Mouse (Mus musculus): Measurements from ENCODE around the gene Isy1. TPM values are rescaled to one million over a fixed set of nuclear protein-coding genes. Genes with fewer than 3 reads are reported as not detected.

Isy1 gene
- polyA plus RNA-seq, 1 experiment: 21.1 TPM

- Histone ChIP-seq H3K36me3 (ENCODE audit: control insufficient read depth, insufficient read depth) (no peaks in the 10 kb centered on the region), H3K4me3 (no peak overlapping the region), H3K27me3 (ENCODE audit: control insufficient read depth, insufficient read depth, insufficient read length) (no peaks in the 10 kb centered on the region), H3K79me2 (ENCODE audit: control insufficient read depth, insufficient read depth) (no peaks in the 10 kb centered on the region), H3K4me2 (ENCODE audit: low read depth) (no peak overlapping the region), H3ac (ENCODE audit: control insufficient read depth, insufficient read length) (no peak overlapping the region)
- TF ChIP-seq MYOG (IDR thresholded peaks at IDR 0.05; ENCODE audit: control insufficient read depth in 1 of 3, insufficient read depth in 1 of 3, insufficient read length in 2 of 3, low read depth in 2 of 3) (no peak), SRF (IDR thresholded peaks at IDR 0.05; ENCODE audit: control insufficient read depth, insufficient read length, low read depth) (no peak), TCF12 (IDR thresholded peaks at IDR 0.05; ENCODE audit: insufficient read depth, poor library complexity, severe bottlenecking) (no peak), MAX (IDR thresholded peaks at IDR 0.05; ENCODE audit: low read depth) (no peak), REST (IDR thresholded peaks at IDR 0.05; ENCODE audit: insufficient read depth, insufficient read length) (no peak), MYOD1 (IDR thresholded peaks at IDR 0.05; ENCODE audit: control insufficient read depth in 1 of 3, insufficient read length in 2 of 3, low read depth in 2 of 3) (no peak), USF1 (IDR thresholded peaks at IDR 0.05; ENCODE audit: low read depth) (no peak), E2F4 (IDR thresholded peaks at IDR 0.05; ENCODE audit: insufficient read depth) (no peak), TCF3 (IDR thresholded peaks at IDR 0.05; ENCODE audit: insufficient read length, low read depth) (no peak), POLR2A (IDR thresholded peaks at IDR 0.05; ENCODE audit: insufficient read length, low read depth) (no peak), CEBPB (IDR thresholded peaks at IDR 0.05; ENCODE audit: insufficient read depth, poor library complexity, severe bottlenecking) (no peak), POLR2AphosphoS2 (IDR thresholded peaks at IDR 0.05; ENCODE audit: insufficient read length, low read depth) (no peak)
Observed at GRCm38 (mm10) chr6:87879628-87880027, 41.0 kb upstream of the Isy1 start.

- TF ChIP-seq POLR2AphosphoS2 (IDR thresholded peaks at IDR 0.05; ENCODE audit: insufficient read length, low read depth): no peak
- TF ChIP-seq CEBPB (IDR thresholded peaks at IDR 0.05; ENCODE audit: insufficient read depth, poor library complexity, severe bottlenecking): no peak
- TF ChIP-seq REST (IDR thresholded peaks at IDR 0.05; ENCODE audit: insufficient read depth, insufficient read length): no peak
- TF ChIP-seq USF1 (IDR thresholded peaks at IDR 0.05; ENCODE audit: low read depth): peak; percentile 30
- TF ChIP-seq MAX (IDR thresholded peaks at IDR 0.05; ENCODE audit: low read depth): no peak
- no peak for TF ChIP-seq POLR2A (IDR thresholded peaks at IDR 0.05; ENCODE audit: insufficient read length, low read depth)
- H3K36me3 ChIP-seq (ENCODE audit: control insufficient read depth, insufficient read depth): no peaks in the 10 kb centered on the region
- no peak overlapping the region for H3K4me3 ChIP-seq
- H3K27me3 ChIP-seq (ENCODE audit: control insufficient read depth, insufficient read depth, insufficient read length): no peaks in the 10 kb centered on the region
- no peaks in the 10 kb centered on the region for H3K79me2 ChIP-seq (ENCODE audit: control insufficient read depth, insufficient read depth)
- H3ac ChIP-seq (ENCODE audit: control insufficient read depth, insufficient read length): no peak overlapping the region
- H3K4me2 ChIP-seq (ENCODE audit: low read depth): no peak overlapping the region
Observed at GRCm38 (mm10) chr6:87879010-87879409, 40.4 kb upstream of the Isy1 start.

GRCm38 (mm10) chr6:87876068-87876643, 37.6 kb upstream of the Isy1 start:
- TF ChIP-seq MYOG (IDR thresholded peaks at IDR 0.05; ENCODE audit: control insufficient read depth in 1 of 3, insufficient read depth in 1 of 3, insufficient read length in 2 of 3, low read depth in 2 of 3): peak; percentile 25 to 66 (median 32)
- TF ChIP-seq SRF (IDR thresholded peaks at IDR 0.05; ENCODE audit: control insufficient read depth, insufficient read length, low read depth): no peak
- TF ChIP-seq MYOD1 (IDR thresholded peaks at IDR 0.05; ENCODE audit: control insufficient read depth in 1 of 3, insufficient read length in 2 of 3, low read depth in 2 of 3): peak in 2 of 3 experiments; percentile 26 to 57
- TF ChIP-seq POLR2AphosphoS2 (IDR thresholded peaks at IDR 0.05; ENCODE audit: insufficient read length, low read depth): no peak
- TF ChIP-seq MAX (IDR thresholded peaks at IDR 0.05; ENCODE audit: low read depth): no peak
- TF ChIP-seq USF1 (IDR thresholded peaks at IDR 0.05; ENCODE audit: low read depth): no peak
- Histone ChIP-seq H3K27me3 (ENCODE audit: control insufficient read depth, insufficient read depth, insufficient read length) (no peaks in the 10 kb centered on the region), H3ac (ENCODE audit: control insufficient read depth, insufficient read length) (no peak overlapping the region), H3K36me3 (ENCODE audit: control insufficient read depth, insufficient read depth) (no peaks in the 10 kb centered on the region), H3K4me3 (no peak overlapping the region), H3K79me2 (ENCODE audit: control insufficient read depth, insufficient read depth) (no peaks in the 10 kb centered on the region), H3K4me2 (ENCODE audit: low read depth) (no peak overlapping the region)

GRCm38 (mm10) chr6:87875562-87875961, 37.0 kb upstream of the Isy1 start:
- Histone ChIP-seq H3K4me2 (ENCODE audit: low read depth) (peak overlapping the region; percentile 66), H3K79me2 (ENCODE audit: control insufficient read depth, insufficient read depth) (no peaks in the 10 kb centered on the region), H3K27me3 (ENCODE audit: control insufficient read depth, insufficient read depth, insufficient read length) (no peaks in the 10 kb centered on the region), H3K36me3 (ENCODE audit: control insufficient read depth, insufficient read depth) (no peaks in the 10 kb centered on the region), H3K4me3 (no peak overlapping the region), H3ac (ENCODE audit: control insufficient read depth, insufficient read length) (no peak overlapping the region)
- TF ChIP-seq MYOG (IDR thresholded peaks at IDR 0.05; ENCODE audit: control insufficient read depth in 1 of 3, insufficient read depth in 1 of 3, insufficient read length in 2 of 3, low read depth in 2 of 3) (no peak), CEBPB (IDR thresholded peaks at IDR 0.05; ENCODE audit: insufficient read depth, poor library complexity, severe bottlenecking) (no peak), USF1 (IDR thresholded peaks at IDR 0.05; ENCODE audit: low read depth) (no peak), MYOD1 (IDR thresholded peaks at IDR 0.05; ENCODE audit: control insufficient read depth in 1 of 3, insufficient read length in 2 of 3, low read depth in 2 of 3) (no peak), POLR2AphosphoS2 (IDR thresholded peaks at IDR 0.05; ENCODE audit: insufficient read length, low read depth) (no peak), E2F4 (IDR thresholded peaks at IDR 0.05; ENCODE audit: insufficient read depth) (no peak), POLR2A (IDR thresholded peaks at IDR 0.05; ENCODE audit: insufficient read length, low read depth) (no peak), SRF (IDR thresholded peaks at IDR 0.05; ENCODE audit: control insufficient read depth, insufficient read length, low read depth) (no peak), REST (IDR thresholded peaks at IDR 0.05; ENCODE audit: insufficient read depth, insufficient read length) (no peak), TCF3 (IDR thresholded peaks at IDR 0.05; ENCODE audit: insufficient read length, low read depth) (no peak), TCF12 (IDR thresholded peaks at IDR 0.05; ENCODE audit: insufficient read depth, poor library complexity, severe bottlenecking) (no peak), MAX (IDR thresholded peaks at IDR 0.05; ENCODE audit: low read depth) (no peak)

GRCm38 (mm10) chr6:87875083-87875482, 36.5 kb upstream of the Isy1 start:
- no peaks in the 10 kb centered on the region for H3K79me2 ChIP-seq (ENCODE audit: control insufficient read depth, insufficient read depth)
- H3K36me3 ChIP-seq (ENCODE audit: control insufficient read depth, insufficient read depth): no peaks in the 10 kb centered on the region
- no peak overlapping the region for H3K4me3 ChIP-seq
- TF ChIP-seq MAX (IDR thresholded peaks at IDR 0.05; ENCODE audit: low read depth): no peak
- TF ChIP-seq CEBPB (IDR thresholded peaks at IDR 0.05; ENCODE audit: insufficient read depth, poor library complexity, severe bottlenecking): no peak
- peak in 1 of 3 experiments; percentile 24 for TF ChIP-seq MYOG (IDR thresholded peaks at IDR 0.05; ENCODE audit: control insufficient read depth in 1 of 3, insufficient read depth in 1 of 3, insufficient read length in 2 of 3, low read depth in 2 of 3)
- TF ChIP-seq TCF12 (IDR thresholded peaks at IDR 0.05; ENCODE audit: insufficient read depth, poor library complexity, severe bottlenecking): peak; percentile 19
- TF ChIP-seq MYOD1 (IDR thresholded peaks at IDR 0.05; ENCODE audit: control insufficient read depth in 1 of 3, insufficient read length in 2 of 3, low read depth in 2 of 3): peak in 1 of 3 experiments; percentile 5
- TF ChIP-seq SRF (IDR thresholded peaks at IDR 0.05; ENCODE audit: control insufficient read depth, insufficient read length, low read depth): peak; percentile 98
- TF ChIP-seq TCF3 (IDR thresholded peaks at IDR 0.05; ENCODE audit: insufficient read length, low read depth): no peak
- no peaks in the 10 kb centered on the region for H3K27me3 ChIP-seq (ENCODE audit: control insufficient read depth, insufficient read depth, insufficient read length)
- H3K4me2 ChIP-seq (ENCODE audit: low read depth): peak overlapping the region; percentile 66
- H3ac ChIP-seq (ENCODE audit: control insufficient read depth, insufficient read length): no peak overlapping the region
